Mouse (Mus musculus): Measurements from ENCODE around the gene Schip1. TPM values are rescaled to one million over a fixed set of nuclear protein-coding genes. Genes with fewer than 3 reads are reported as not detected.

Schip1 gene
- polyA plus RNA-seq, 1 experiment from 2014 or later = 68.8 TPM

- no peak overlapping the region for H3K9ac ChIP-seq (ENCODE audit: low read depth, low read length)
- no peak overlapping the region for H3K4me3 ChIP-seq (ENCODE audit: low read depth, low read length)
- H3K27me3 ChIP-seq (ENCODE audit: control insufficient read depth, insufficient read depth, low read length) = no peaks in the 10 kb centered on the region
- no peaks in the 10 kb centered on the region for H3K36me3 ChIP-seq (ENCODE audit: control insufficient read depth, insufficient read depth, low read length)
- no peak overlapping the region for H3K4me2 ChIP-seq
- H3K9me3 ChIP-seq (replicated peaks; ENCODE audit: control insufficient read depth, low read length) = no peaks in the 10 kb centered on the region
- no peak for ATAC-seq (replicated peaks; ENCODE audit: insufficient number of reproducible peaks, low FRiP score, low TSS enrichment)
- no peak overlapping the region for H3K27ac ChIP-seq (ENCODE audit: low read depth, low read length)
- 81% methylated on average over 5 of the region's 5 CpGs for WGBS (ENCODE audit: insufficient replicate concordance)
- no peaks in the 10 kb centered on the region for H3K4me1 ChIP-seq (ENCODE audit: control insufficient read depth, insufficient read depth, low read length)
Observed at GRCm38 (mm10) chr3:68428081-68428480, 363.5 kb downstream of the Schip1 start.

GRCm38 (mm10) chr3:68434435-68434834 is 369.8 kb downstream of the Schip1 start:
- no peak for ATAC-seq (replicated peaks; ENCODE audit: insufficient number of reproducible peaks, low FRiP score, low TSS enrichment)
- H3K4me2 ChIP-seq = no peak overlapping the region
- H3K36me3 ChIP-seq (ENCODE audit: control insufficient read depth, insufficient read depth, low read length) = no peaks in the 10 kb centered on the region
- H3K27me3 ChIP-seq (ENCODE audit: control insufficient read depth, insufficient read depth, low read length) = no peaks in the 10 kb centered on the region
- no peaks in the 10 kb centered on the region for H3K9me3 ChIP-seq (replicated peaks; ENCODE audit: control insufficient read depth, low read length)
- H3K27ac ChIP-seq (ENCODE audit: low read depth, low read length) = no peak overlapping the region
- H3K4me1 ChIP-seq (ENCODE audit: control insufficient read depth, insufficient read depth, low read length) = no peaks in the 10 kb centered on the region
- H3K4me3 ChIP-seq (ENCODE audit: low read depth, low read length) = no peak overlapping the region
- no peak overlapping the region for H3K9ac ChIP-seq (ENCODE audit: low read depth, low read length)
- WGBS (ENCODE audit: insufficient replicate concordance) = 77% methylated on average over 7 of the region's 7 CpGs

- Histone ChIP-seq H3K4me3 (ENCODE audit: low read depth, low read length) (no peak overlapping the region), H3K9ac (ENCODE audit: low read depth, low read length) (no peak overlapping the region), H3K4me1 (ENCODE audit: control insufficient read depth, insufficient read depth, low read length) (no peaks in the 10 kb centered on the region), H3K27ac (ENCODE audit: low read depth, low read length) (no peak overlapping the region), H3K4me2 (no peak overlapping the region), H3K36me3 (ENCODE audit: control insufficient read depth, insufficient read depth, low read length) (no peaks in the 10 kb centered on the region), H3K9me3 (replicated peaks; ENCODE audit: control insufficient read depth, low read length) (no peaks in the 10 kb centered on the region), H3K27me3 (ENCODE audit: control insufficient read depth, insufficient read depth, low read length) (no peaks in the 10 kb centered on the region)
- 73% methylated on average over 2 of the region's 2 CpGs for whole genome bisulfite sequencing (ENCODE audit: insufficient replicate concordance)
- ATAC-seq (replicated peaks; ENCODE audit: insufficient number of reproducible peaks, low FRiP score, low TSS enrichment) = no peak
Observed at GRCm38 (mm10) chr3:68434897-68435296, 370.3 kb downstream of the Schip1 start.

- Histone ChIP-seq H3K27ac (ENCODE audit: low read depth, low read length) (no peak overlapping the region), H3K9me3 (replicated peaks; ENCODE audit: control insufficient read depth, low read length) (no peaks in the 10 kb centered on the region), H3K27me3 (ENCODE audit: control insufficient read depth, insufficient read depth, low read length) (no peaks in the 10 kb centered on the region), H3K9ac (ENCODE audit: low read depth, low read length) (no peak overlapping the region), H3K4me3 (ENCODE audit: low read depth, low read length) (no peak overlapping the region), H3K36me3 (ENCODE audit: control insufficient read depth, insufficient read depth, low read length) (no peaks in the 10 kb centered on the region), H3K4me1 (ENCODE audit: control insufficient read depth, insufficient read depth, low read length) (no peaks in the 10 kb centered on the region), H3K4me2 (no peak overlapping the region)
- ATAC-seq (replicated peaks; ENCODE audit: insufficient number of reproducible peaks, low FRiP score, low TSS enrichment) = no peak
- 66% methylated on average over 2 of the region's 2 CpGs for WGBS (ENCODE audit: insufficient replicate concordance)
Observed at GRCm38 (mm10) chr3:68448480-68448879, 383.9 kb downstream of the Schip1 start.

- no peak overlapping the region for H3K4me3 ChIP-seq (ENCODE audit: low read depth, low read length)
- H3K36me3 ChIP-seq (ENCODE audit: control insufficient read depth, insufficient read depth, low read length) = no peaks in the 10 kb centered on the region
- H3K27me3 ChIP-seq (ENCODE audit: control insufficient read depth, insufficient read depth, low read length) = no peaks in the 10 kb centered on the region
- WGBS (ENCODE audit: insufficient replicate concordance) = 82% methylated on average over 1 of the region's 1 CpGs
- no peak overlapping the region for H3K4me2 ChIP-seq
- no peaks in the 10 kb centered on the region for H3K9me3 ChIP-seq (replicated peaks; ENCODE audit: control insufficient read depth, low read length)
- ATAC-seq (replicated peaks; ENCODE audit: insufficient number of reproducible peaks, low FRiP score, low TSS enrichment) = no peak
- no peaks in the 10 kb centered on the region; the same call in 1 of the 2 replicates for H3K4me1 ChIP-seq (ENCODE audit: control insufficient read depth, insufficient read depth, low read length)
- no peak overlapping the region for H3K9ac ChIP-seq (ENCODE audit: low read depth, low read length)
- no peak overlapping the region for H3K27ac ChIP-seq (ENCODE audit: low read depth, low read length)
Observed at GRCm38 (mm10) chr3:68451634-68452033, 387.0 kb downstream of the Schip1 start.

- Histone ChIP-seq H3K4me2 (peak overlapping the region; percentile 52), H3K4me3 (ENCODE audit: low read depth, low read length) (no peak overlapping the region), H3K27ac (ENCODE audit: low read depth, low read length) (peak overlapping the region; percentile 62), H3K36me3 (ENCODE audit: control insufficient read depth, insufficient read depth, low read length) (no peaks in the 10 kb centered on the region), H3K9ac (ENCODE audit: low read depth, low read length) (0 out of 2 replicates have a peak overlapping the region, but pooled peaks have one; percentile 8), H3K27me3 (ENCODE audit: control insufficient read depth, insufficient read depth, low read length) (no peaks in the 10 kb centered on the region), H3K4me1 (ENCODE audit: control insufficient read depth, insufficient read depth, low read length) (no peaks in the 10 kb centered on the region; the same call in 1 of the 2 replicates), H3K9me3 (replicated peaks; ENCODE audit: control insufficient read depth, low read length) (no peaks in the 10 kb centered on the region)
- ATAC-seq (replicated peaks; ENCODE audit: insufficient number of reproducible peaks, low FRiP score, low TSS enrichment) = peak; percentile 39; the same call in 1 of the 2 replicates
- WGBS (ENCODE audit: insufficient replicate concordance) = 5% methylated on average over 5 of the region's 5 CpGs
Observed at GRCm38 (mm10) chr3:68453266-68453665, 388.7 kb downstream of the Schip1 start.

GRCm38 (mm10) chr3:68453719-68454455 is 389.3 kb downstream of the Schip1 start:
- Histone ChIP-seq H3K4me3 (ENCODE audit: low read depth, low read length) (no peak overlapping the region), H3K9ac (ENCODE audit: low read depth, low read length) (no peak overlapping the region), H3K4me1 (ENCODE audit: control insufficient read depth, insufficient read depth, low read length) (no peaks in the 10 kb centered on the region; the same call in 1 of the 2 replicates), H3K27me3 (ENCODE audit: control insufficient read depth, insufficient read depth, low read length) (no peaks in the 10 kb centered on the region), H3K9me3 (replicated peaks; ENCODE audit: control insufficient read depth, low read length) (no peaks in the 10 kb centered on the region), H3K27ac (ENCODE audit: low read depth, low read length) (0 out of 2 replicates have a peak overlapping the region, but pooled peaks have one; percentile 12), H3K4me2 (no peak overlapping the region), H3K36me3 (ENCODE audit: control insufficient read depth, insufficient read depth, low read length) (no peaks in the 10 kb centered on the region)
- 43% methylated on average over 10 of the region's 10 CpGs for WGBS (ENCODE audit: insufficient replicate concordance)
- no peak for ATAC-seq (replicated peaks; ENCODE audit: insufficient number of reproducible peaks, low FRiP score, low TSS enrichment)

GRCm38 (mm10) chr3:68466643-68467042 is 402.0 kb downstream of the Schip1 start:
- no peak overlapping the region for H3K4me3 ChIP-seq (ENCODE audit: low read depth, low read length)
- H3K4me2 ChIP-seq = no peak overlapping the region
- no peak for ATAC-seq (replicated peaks; ENCODE audit: insufficient number of reproducible peaks, low FRiP score, low TSS enrichment)
- no peaks in the 10 kb centered on the region for H3K27me3 ChIP-seq (ENCODE audit: control insufficient read depth, insufficient read depth, low read length)
- WGBS (ENCODE audit: insufficient replicate concordance) = 43% methylated on average over 5 of the region's 5 CpGs
- no peaks in the 10 kb centered on the region for H3K36me3 ChIP-seq (ENCODE audit: control insufficient read depth, insufficient read depth, low read length)
- no peak overlapping the region for H3K27ac ChIP-seq (ENCODE audit: low read depth, low read length)
- no peak overlapping the region for H3K9ac ChIP-seq (ENCODE audit: low read depth, low read length)
- H3K9me3 ChIP-seq (replicated peaks; ENCODE audit: control insufficient read depth, low read length) = no peaks in the 10 kb centered on the region
- H3K4me1 ChIP-seq (ENCODE audit: control insufficient read depth, insufficient read depth, low read length) = peaks cover 19% of the 10 kb centered on the region
